ENCODE assay signal across 17 mouse cellular contexts in genomic region chr8:126874846-126875245, GRCm38 (mm10).
DNase-seq lines count a peak whose midpoint lies in the region; ATAC-seq and TF ChIP-seq lines count a peak whose summit lies in the region.
"Had no signal": no experiment of that assay in that cellular context is flagged by ENCODE, and none has a peak within 500 bp of the region (broad histone marks: within the 10 kb centered on the region; RNA-seq: fewer than 3 reads in every experiment).

No protein-coding gene starts in this region.

- no peak for TF ChIP-seq POLR2A in kidney, adult 2 months (IDR thresholded peaks at IDR 0.05; ENCODE audit: low read depth, low read length)

- DNase-seq in kidney, adult 2 months: no peak
- DNase-seq in kidney, adult 9 months: no peak
- no peak for DNase-seq in midbrain, postnatal 0 days (ENCODE audit: low spot score)
- DNase-seq in ES-CJ7 (ENCODE audit: low read depth, low spot score): peak; percentile 37
- DNase-seq in naive thymus-derived CD4-positive, alpha-beta T cell, adult 2 months (ENCODE audit: low read depth): peak; percentile 54
- DNase-seq in hindbrain, embryonic 11.5 days (ENCODE audit: low spot score): no peak
- DNase-seq: adrenal gland, postnatal 10 days; cerebellum, adult 18-20 months; kidney, postnatal 4 days; lung, postnatal 14 days had no signal

- no peak for ATAC-seq in midbrain, postnatal 0 days (ENCODE audit: low FRiP score)
- ATAC-seq in midbrain, embryonic 13.5 days: no peak
- ATAC-seq in hindbrain, embryonic 11.5 days (ENCODE audit: low FRiP score): no peak
- ATAC-seq in hindbrain, embryonic 16.5 days: no peak
- ATAC-seq: intestine, embryonic 15.5 days had no signal

- peaks cover 31% of the 10 kb centered on the region for H3K4me1 ChIP-seq in kidney, adult 2 months (ENCODE audit: control insufficient read depth, insufficient read depth, low read length)
- H3K4me1 ChIP-seq in midbrain, postnatal 0 days (ENCODE audit: insufficient read depth, low read length): no peaks in the 10 kb centered on the region
- H3K4me1 ChIP-seq in midbrain, embryonic 13.5 days (replicated peaks): 0 out of 2 replicates have a peak, but pooled peaks cover 2% of the 10 kb centered on the region
- H3K4me1 ChIP-seq in hindbrain, embryonic 11.5 days (replicated peaks; ENCODE audit: control insufficient read depth, insufficient read depth, low read length): no peaks in the 10 kb centered on the region
- H3K4me1 ChIP-seq in hindbrain, embryonic 16.5 days (ENCODE audit: control insufficient read depth, insufficient read depth, low read depth, low read length): no peaks in the 10 kb centered on the region; the same call in 1 of the 2 replicates
- H3K4me1 ChIP-seq: forebrain, embryonic 12.5 days; midbrain, embryonic 12.5 days had no signal

- H3K4me2 ChIP-seq in midbrain, postnatal 0 days (ENCODE audit: low read depth, low read length, poor library complexity, severe bottlenecking): no peak overlapping the region
- H3K4me2 ChIP-seq in midbrain, embryonic 13.5 days (replicated peaks): no peak overlapping the region
- no peak overlapping the region for H3K4me2 ChIP-seq in hindbrain, embryonic 11.5 days (replicated peaks; ENCODE audit: low read depth, low read length)
- H3K4me2 ChIP-seq in hindbrain, embryonic 16.5 days (ENCODE audit: low read length): no peak overlapping the region
- H3K4me2 ChIP-seq: forebrain, embryonic 12.5 days; intestine, embryonic 15.5 days; limb, embryonic 15.5 days; midbrain, embryonic 12.5 days had no signal

- no peak overlapping the region for H3K4me3 ChIP-seq in kidney, adult 2 months (ENCODE audit: insufficient read depth, low read depth, low read length)
- no peak overlapping the region for H3K4me3 ChIP-seq in midbrain, postnatal 0 days (ENCODE audit: low read depth, low read length)
- H3K4me3 ChIP-seq in midbrain, embryonic 13.5 days (replicated peaks): no peak overlapping the region
- H3K4me3 ChIP-seq in hindbrain, embryonic 11.5 days (ENCODE audit: low read depth, low read length): no peak overlapping the region
- no peak overlapping the region for H3K4me3 ChIP-seq in hindbrain, embryonic 16.5 days (ENCODE audit: low read length)
- H3K4me3 ChIP-seq: forebrain, embryonic 12.5 days; hindbrain, embryonic 10.5 days; intestine, embryonic 15.5 days; limb, embryonic 15.5 days; midbrain, embryonic 12.5 days had no signal

- no peaks in the 10 kb centered on the region for H3K36me3 ChIP-seq in kidney, adult 2 months (ENCODE audit: control insufficient read depth, insufficient read depth, low read length)
- no peaks in the 10 kb centered on the region for H3K36me3 ChIP-seq in midbrain, postnatal 0 days (ENCODE audit: insufficient read depth, low read length)
- no peaks in the 10 kb centered on the region for H3K36me3 ChIP-seq in midbrain, embryonic 13.5 days
- H3K36me3 ChIP-seq in hindbrain, embryonic 11.5 days (ENCODE audit: control insufficient read depth, insufficient read depth, low read length): no peaks in the 10 kb centered on the region
- no peaks in the 10 kb centered on the region for H3K36me3 ChIP-seq in hindbrain, embryonic 16.5 days (ENCODE audit: control insufficient read depth, insufficient read depth, low read length)
- H3K36me3 ChIP-seq: forebrain, embryonic 12.5 days; hindbrain, embryonic 10.5 days; intestine, embryonic 15.5 days; limb, embryonic 15.5 days; midbrain, embryonic 12.5 days had no signal

- peak; percentile 36; the same call in 1 of the 2 replicates for TF ChIP-seq CTCF in kidney, adult 2 months (conservative IDR thresholded peaks at IDR 0.05; ENCODE audit: insufficient read depth, insufficient read length, low read depth, low read length)
- TF ChIP-seq CTCF in midbrain, postnatal 0 days (IDR thresholded peaks at IDR 0.05): peak; percentile 35; the same call in 1 of the 2 replicates

- H3K9me3 ChIP-seq in midbrain, postnatal 0 days (ENCODE audit: low read length): no peaks in the 10 kb centered on the region
- H3K9me3 ChIP-seq in midbrain, embryonic 13.5 days: no peaks in the 10 kb centered on the region
- no peaks in the 10 kb centered on the region for H3K9me3 ChIP-seq in hindbrain, embryonic 11.5 days (ENCODE audit: control insufficient read depth, low read length)
- no peaks in the 10 kb centered on the region; the same call in 1 of the 2 replicates for H3K9me3 ChIP-seq in hindbrain, embryonic 16.5 days (ENCODE audit: control insufficient read depth, low read length)
- H3K9me3 ChIP-seq: forebrain, embryonic 12.5 days; intestine, embryonic 15.5 days; limb, embryonic 15.5 days; midbrain, embryonic 12.5 days had no signal

- no peak overlapping the region for H3K27ac ChIP-seq in kidney, adult 2 months (ENCODE audit: insufficient read depth, low read depth, low read length)
- no peak overlapping the region for H3K27ac ChIP-seq in midbrain, postnatal 0 days (ENCODE audit: low read depth, low read length)
- no peak overlapping the region for H3K27ac ChIP-seq in midbrain, embryonic 13.5 days
- no peak overlapping the region for H3K27ac ChIP-seq in hindbrain, embryonic 11.5 days (ENCODE audit: low read depth, low read length)
- no peak overlapping the region for H3K27ac ChIP-seq in hindbrain, embryonic 16.5 days (ENCODE audit: low read depth, low read length)
- H3K27ac ChIP-seq: forebrain, embryonic 12.5 days; intestine, embryonic 15.5 days; midbrain, embryonic 12.5 days had no signal

- WGBS in kidney, adult 2 months: 93% methylated on average over 1 of the region's 1 CpGs
- 97% methylated on average over 1 of the region's 1 CpGs for WGBS in midbrain, postnatal 0 days
- WGBS in midbrain, embryonic 13.5 days: 96% methylated on average over 1 of the region's 1 CpGs
- 96% methylated on average over 1 of the region's 1 CpGs for WGBS in hindbrain, embryonic 11.5 days
- 100% methylated on average over 1 of the region's 1 CpGs for WGBS in hindbrain, embryonic 16.5 days

- no peaks in the 10 kb centered on the region for H3K27me3 ChIP-seq in kidney, adult 2 months (replicated peaks; ENCODE audit: control insufficient read depth, insufficient read depth, low read length)
- H3K27me3 ChIP-seq in midbrain, postnatal 0 days (ENCODE audit: insufficient read depth, low read length): no peaks in the 10 kb centered on the region
- H3K27me3 ChIP-seq in midbrain, embryonic 13.5 days: no peaks in the 10 kb centered on the region
- no peaks in the 10 kb centered on the region for H3K27me3 ChIP-seq in hindbrain, embryonic 11.5 days (ENCODE audit: control insufficient read depth, insufficient read depth, low read length)
- no peaks in the 10 kb centered on the region for H3K27me3 ChIP-seq in hindbrain, embryonic 16.5 days (replicated peaks; ENCODE audit: control insufficient read depth, insufficient read depth, low read length)
- H3K27me3 ChIP-seq: forebrain, embryonic 12.5 days; intestine, embryonic 15.5 days; limb, embryonic 15.5 days; midbrain, embryonic 12.5 days had no signal

- no peak overlapping the region for H3K9ac ChIP-seq in midbrain, postnatal 0 days (replicated peaks; ENCODE audit: low read length, poor library complexity, severe bottlenecking)
- H3K9ac ChIP-seq in midbrain, embryonic 13.5 days (replicated peaks): no peak overlapping the region
- no peak overlapping the region for H3K9ac ChIP-seq in hindbrain, embryonic 11.5 days (ENCODE audit: low read depth, low read length)
- no peak overlapping the region for H3K9ac ChIP-seq in hindbrain, embryonic 16.5 days (ENCODE audit: low read depth, low read length)
- H3K9ac ChIP-seq: forebrain, embryonic 12.5 days; intestine, embryonic 15.5 days; limb, embryonic 15.5 days; midbrain, embryonic 12.5 days had no signal

Comparison
In these comparisons a context has a peak if more than half of its experiments do, and no peak if none do; other contexts are left out.
1. DNase-seq: peak in ES-CJ7 (single experiment) and naive thymus-derived CD4-positive, alpha-beta T cell, adult 2 months (single experiment); none in kidney, adult 2 months (single experiment), kidney, adult 9 months (single experiment), midbrain, postnatal 0 days (single experiment) and hindbrain, embryonic 11.5 days (single experiment).